In genomic region chr1:130717291-130717871, GRCm38 (mm10) we compare ENCODE assay signal across 8 mouse cellular contexts. TPM values are rescaled to one million over a fixed set of nuclear protein-coding genes. Genes with fewer than 3 reads are reported as not detected.
DNase-seq lines count a peak whose midpoint lies in the region; ATAC-seq lines count a peak whose summit lies in the region.

TSS of gene Yod1 (plus strand) at chr1:130717327.

- H3K4me3 ChIP-seq in embryonic facial prominence, embryonic 11.5 days (ENCODE audit: low read depth, low read length): peak within 1 kb of the TSS; percentile 83
- H3K4me3 ChIP-seq in limb, embryonic 10.5 days: peak within 1 kb of the TSS; percentile 74
- peak within 1 kb of the TSS; percentile 87 for H3K4me3 ChIP-seq in midbrain, embryonic 12.5 days

- ATAC-seq in embryonic facial prominence, embryonic 11.5 days (replicated peaks; ENCODE audit: insufficient number of reproducible peaks, low FRiP score, low TSS enrichment, low read depth): peak; percentile 75
- peak; percentile 73 for ATAC-seq in midbrain, embryonic 12.5 days (ENCODE audit: low FRiP score, low read depth)

- H3K36me3 ChIP-seq in embryonic facial prominence, embryonic 11.5 days (replicated peaks; ENCODE audit: control insufficient read depth, insufficient read depth, low read depth, low read length): no peaks in the 10 kb centered on the region
- H3K36me3 ChIP-seq in limb, embryonic 10.5 days: peaks cover 11% of the 10 kb centered on the region
- 0 out of 2 replicates have a peak, but pooled peaks cover 3% of the 10 kb centered on the region for H3K36me3 ChIP-seq in midbrain, embryonic 12.5 days

- under 1% methylated on average over 53 of the region's 54 CpGs for WGBS in embryonic facial prominence, embryonic 11.5 days
- under 1% methylated on average over 52 of the region's 54 CpGs for WGBS in limb, embryonic 10.5 days
- under 1% methylated on average over 51 of the region's 54 CpGs for WGBS in midbrain, embryonic 12.5 days

- H3K9ac ChIP-seq in embryonic facial prominence, embryonic 11.5 days (replicated peaks; ENCODE audit: low read length): peak within 1 kb of the TSS; percentile 95
- peak within 1 kb of the TSS; percentile 92 for H3K9ac ChIP-seq in midbrain, embryonic 12.5 days (replicated peaks)

- H3K27ac ChIP-seq in embryonic facial prominence, embryonic 11.5 days (replicated peaks; ENCODE audit: low read depth, low read length): peak within 1 kb of the TSS; percentile 3; the same call in 1 of the 2 replicates
- peak within 1 kb of the TSS; percentile 91 for H3K27ac ChIP-seq in limb, embryonic 10.5 days
- peak within 1 kb of the TSS; percentile 84 for H3K27ac ChIP-seq in midbrain, embryonic 12.5 days (replicated peaks)

- DNase-seq in 3134 (ENCODE audit: extremely low read depth, insufficient read length, low spot score): peak; percentile 92
- DNase-seq in adrenal gland, postnatal 25 days: peak; percentile 93
- peak; percentile 93 for DNase-seq in embryonic facial prominence, embryonic 11.5 days (ENCODE audit: low spot score)
- DNase-seq in heart, adult 11 months: peak; percentile 99
- peak; percentile 81 for DNase-seq in kidney, adult 11 months
- peak; percentile 94 for DNase-seq in limb, embryonic 10.5 days (ENCODE audit: low spot score)
- peak; percentile 93 for DNase-seq in skeletal muscle tissue, adult 2 months (ENCODE audit: low read depth, low spot score)

- H3K4me2 ChIP-seq in embryonic facial prominence, embryonic 11.5 days (ENCODE audit: low read depth, low read length): peak within 1 kb of the TSS; percentile 88
- H3K4me2 ChIP-seq in midbrain, embryonic 12.5 days (replicated peaks): peak within 1 kb of the TSS; percentile 91

- no peaks in the 10 kb centered on the region for H3K4me1 ChIP-seq in embryonic facial prominence, embryonic 11.5 days (ENCODE audit: control insufficient read depth, insufficient read depth, low read length)
- H3K4me1 ChIP-seq in limb, embryonic 10.5 days: peaks cover 22% of the 10 kb centered on the region
- peaks cover 21% of the 10 kb centered on the region for H3K4me1 ChIP-seq in midbrain, embryonic 12.5 days

- no peaks in the 10 kb centered on the region for H3K27me3 ChIP-seq in embryonic facial prominence, embryonic 11.5 days (ENCODE audit: control insufficient read depth, insufficient read depth, low read length)
- peaks cover 21% of the 10 kb centered on the region for H3K27me3 ChIP-seq in limb, embryonic 10.5 days (ENCODE audit: low read depth, poor library complexity, severe bottlenecking)
- no peaks in the 10 kb centered on the region for H3K27me3 ChIP-seq in midbrain, embryonic 12.5 days

- H3K9me3 ChIP-seq in embryonic facial prominence, embryonic 11.5 days (replicated peaks; ENCODE audit: control insufficient read depth, low read length): no peaks in the 10 kb centered on the region
- no peaks in the 10 kb centered on the region for H3K9me3 ChIP-seq in limb, embryonic 10.5 days (replicated peaks)
- H3K9me3 ChIP-seq in midbrain, embryonic 12.5 days: no peaks in the 10 kb centered on the region

RNA-seq across cellular contexts. Expression of gene Yod1, which starts in this region (rescaled TPM):
- 8.7 and 9.9 TPM in 2 replicates for total RNA-seq in adrenal gland, postnatal 25 days (2021)
- polyA plus RNA-seq in embryonic facial prominence, embryonic 11.5 days (2014; fragmentation: Nextera tagmentation; extraction: Ambion mirVana): 5.9 and 7.5 TPM in 2 replicates
- 6.0 and 8.2 TPM in 2 replicates for polyA plus RNA-seq in limb, embryonic 10.5 days (2016; fragmentation: Nextera tagmentation; extraction: Ambion mirVana)
- polyA plus RNA-seq in midbrain, embryonic 12.5 days (2016; fragmentation: Nextera tagmentation; extraction: Ambion mirVana): 22.2 and 22.4 TPM in 2 replicates

Comparison
In these comparisons a context has a peak if more than half of its experiments do, and no peak if none do; other contexts are left out.
1. Peak in every context shown above with its lines: DNase-seq, ATAC-seq, H3K4me3 ChIP-seq and H3K27ac ChIP-seq.
2. H3K27ac ChIP-seq: peak in every context shown above with its lines; median percentile 91 in limb, embryonic 10.5 days; 84 in midbrain, embryonic 12.5 days; 3 in embryonic facial prominence, embryonic 11.5 days.